ENCODE assay signal across 7 mouse cellular contexts in the genomic region with DNA sequence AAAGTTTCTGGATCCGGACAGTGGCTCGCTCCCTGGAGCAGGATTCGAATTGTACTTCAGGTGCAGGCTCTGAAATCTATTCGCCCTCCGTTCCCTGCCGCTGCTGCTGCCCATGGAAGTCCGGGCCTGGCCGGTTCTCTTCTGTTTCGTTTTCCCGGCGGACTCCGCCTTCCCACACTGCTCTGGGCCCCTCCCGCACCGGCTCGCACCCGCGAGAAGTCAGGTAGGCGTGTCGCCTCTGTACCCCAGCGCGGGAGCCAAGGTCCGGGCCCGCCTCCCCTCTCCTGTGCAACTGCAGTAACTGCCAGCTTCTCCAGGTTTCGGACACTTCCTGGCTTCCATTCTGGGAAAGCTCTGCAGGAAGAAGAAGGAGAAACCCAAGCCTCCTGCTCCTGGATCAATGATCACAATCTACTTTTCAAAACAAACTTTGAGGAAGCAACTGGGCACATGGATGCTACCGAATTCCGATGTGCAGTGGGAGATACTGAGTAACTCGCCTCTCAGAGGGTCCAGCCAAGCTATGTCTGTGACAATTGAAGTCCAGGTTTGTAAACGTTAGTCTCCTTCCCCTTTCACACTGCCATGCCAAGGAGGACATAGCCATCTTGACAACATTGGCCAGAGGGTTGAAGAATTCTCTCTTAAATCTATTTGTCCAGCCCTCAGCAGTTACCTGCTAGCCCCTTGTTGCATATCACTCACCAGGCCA. TPM values are rescaled to one million over a fixed set of nuclear protein-coding genes. Genes with fewer than 3 reads are reported as not detected.
A peak's percentile ranks its signal among the peaks of the same experiment; 100 is the strongest.
DNase-seq lines count a peak whose midpoint lies in the region; ATAC-seq and TF ChIP-seq lines count a peak whose summit lies in the region.

Gene Eif2ak2 (minus strand): TSS at position 173 of the 712 bp plus-strand sequence.

- TF ChIP-seq CTCF in small intestine, adult 2 months (IDR thresholded peaks at IDR 0.05; ENCODE audit: extremely low read depth, insufficient read length, insufficient replicate concordance, low read depth, low read length), result no peak

- peak; percentile 100 for ATAC-seq in intestine, embryonic 16.5 days

- intact Hi-C loops in left cerebral cortex, postnatal 36 days (cut with DNase I), result no loop called here

- peak within 1 kb of the TSS; percentile 71 for H3K4me3 ChIP-seq in embryonic facial prominence, embryonic 10.5 days
- H3K4me3 ChIP-seq in intestine, embryonic 16.5 days (ENCODE audit: low read length), result peak within 1 kb of the TSS; percentile 69
- peak within 1 kb of the TSS; percentile 68 for H3K4me3 ChIP-seq in midbrain, embryonic 10.5 days
- H3K4me3 ChIP-seq in small intestine, adult 2 months (ENCODE audit: low read depth, low read length), result peak within 1 kb of the TSS; percentile 78

- TF ChIP-seq POLR2A in small intestine, adult 2 months (IDR thresholded peaks at IDR 0.05; ENCODE audit: low read depth, low read length), result peak; percentile 90

- H3K27ac ChIP-seq in embryonic facial prominence, embryonic 10.5 days (replicated peaks), result peak within 1 kb of the TSS; percentile 86
- H3K27ac ChIP-seq in intestine, embryonic 16.5 days (ENCODE audit: low read length), result peak within 1 kb of the TSS; percentile 88
- peak within 1 kb of the TSS; percentile 84 for H3K27ac ChIP-seq in midbrain, embryonic 10.5 days (replicated peaks)
- peak within 1 kb of the TSS; percentile 89 for H3K27ac ChIP-seq in small intestine, adult 2 months (ENCODE audit: insufficient read depth, low read depth, low read length)

- no peaks in the 10 kb centered on the region for H3K9me3 ChIP-seq in embryonic facial prominence, embryonic 10.5 days
- H3K9me3 ChIP-seq in intestine, embryonic 16.5 days (ENCODE audit: control insufficient read depth, low read length), result no peaks in the 10 kb centered on the region
- H3K9me3 ChIP-seq in midbrain, embryonic 10.5 days (replicated peaks), result no peaks in the 10 kb centered on the region

- H3K4me1 ChIP-seq in embryonic facial prominence, embryonic 10.5 days, result peaks cover 18% of the 10 kb centered on the region
- peaks cover 8% of the 10 kb centered on the region for H3K4me1 ChIP-seq in intestine, embryonic 16.5 days (ENCODE audit: control insufficient read depth, insufficient read depth, low read length)
- H3K4me1 ChIP-seq in midbrain, embryonic 10.5 days, result peaks cover 17% of the 10 kb centered on the region
- peaks cover 3% of the 10 kb centered on the region; the same call in 1 of the 2 replicates for H3K4me1 ChIP-seq in small intestine, adult 2 months (ENCODE audit: control insufficient read depth, insufficient read depth, insufficient read length, low read length)

- H3K36me3 ChIP-seq in embryonic facial prominence, embryonic 10.5 days (replicated peaks), result peaks cover 7% of the 10 kb centered on the region
- no peaks in the 10 kb centered on the region for H3K36me3 ChIP-seq in intestine, embryonic 16.5 days (ENCODE audit: control insufficient read depth, insufficient read depth, low read length)
- H3K36me3 ChIP-seq in midbrain, embryonic 10.5 days, result 0 out of 2 replicates have a peak, but pooled peaks cover 3% of the 10 kb centered on the region
- H3K36me3 ChIP-seq in small intestine, adult 2 months (ENCODE audit: control insufficient read depth, insufficient read depth, low read length), result peaks cover 12% of the 10 kb centered on the region

- WGBS in embryonic facial prominence, embryonic 10.5 days, result 3% methylated on average over 28 of the region's 28 CpGs
- 1% methylated on average over 28 of the region's 28 CpGs for WGBS in intestine, embryonic 16.5 days
- WGBS in midbrain, embryonic 10.5 days, result 3% methylated on average over 28 of the region's 28 CpGs
- 1% methylated on average over 28 of the region's 28 CpGs for WGBS in small intestine, adult 2 months

- no peaks in the 10 kb centered on the region for H3K27me3 ChIP-seq in embryonic facial prominence, embryonic 10.5 days (replicated peaks; ENCODE audit: low read depth, poor library complexity, severe bottlenecking)
- H3K27me3 ChIP-seq in intestine, embryonic 16.5 days (replicated peaks; ENCODE audit: control insufficient read depth, insufficient read depth, low read length), result no peaks in the 10 kb centered on the region
- no peaks in the 10 kb centered on the region for H3K27me3 ChIP-seq in midbrain, embryonic 10.5 days (ENCODE audit: low read depth, poor library complexity, severe bottlenecking)
- no peaks in the 10 kb centered on the region for H3K27me3 ChIP-seq in small intestine, adult 2 months (ENCODE audit: control insufficient read depth, insufficient read depth, low read length)

- peak within 1 kb of the TSS; percentile 59 for H3K4me2 ChIP-seq in intestine, embryonic 16.5 days (ENCODE audit: low read depth, low read length)

- peak; percentile 94 for DNase-seq in adrenal gland, postnatal 10 days
- DNase-seq in embryonic facial prominence, embryonic 10.5 days (ENCODE audit: low spot score), result peak; percentile 90
- peak; percentile 73 to 86 for DNase-seq in gastrocnemius, postnatal 4 days (ENCODE audit: low spot score in 2 of 2)
- peak; percentile 38 to 51 for DNase-seq in left cerebral cortex, postnatal 36 days (ENCODE audit: low spot score in 2 of 2)
- peak; percentile 81 for DNase-seq in midbrain, embryonic 10.5 days (ENCODE audit: low spot score)

- H3K9ac ChIP-seq in intestine, embryonic 16.5 days (ENCODE audit: low read depth, low read length), result peak within 1 kb of the TSS; percentile 72

RNA-seq across cellular contexts. Expression of gene Eif2ak2, which starts in this region (rescaled TPM):
- total RNA-seq in adrenal gland, postnatal 10 days (2021), result 10 to 100 TPM; 16.5 to 27.6 TPM
- 6.0 and 7.6 TPM in 2 replicates for polyA plus RNA-seq in embryonic facial prominence, embryonic 10.5 days (2016; fragmentation: Nextera tagmentation; extraction: Ambion mirVana)
- total RNA-seq in gastrocnemius, postnatal 4 days (2021), result 10 to 100 TPM; 10.1 to 14.7 TPM
- polyA plus RNA-seq in intestine, embryonic 16.5 days (2015; fragmentation: Nextera tagmentation; extraction: Ambion mirVana), result 11.0 and 14.5 TPM in 2 replicates
- 1 to 10 TPM; 3.6 to 4.6 TPM for total RNA-seq in left cerebral cortex, postnatal 36 days (2021)
- 4.6 and 5.9 TPM in 2 replicates for polyA plus RNA-seq in midbrain, embryonic 10.5 days (2016; fragmentation: Nextera tagmentation; extraction: Ambion mirVana)
- 0.77 and 2.6 TPM in 2 replicates for polyA plus RNA-seq in small intestine, adult 2 months (2012; rRNA removed)

Comparison
In these comparisons a context has a peak if more than half of its experiments do, and no peak if none do; other contexts are left out.
1. Peak in every context shown above with its lines: DNase-seq, ATAC-seq, H3K4me3 ChIP-seq and H3K27ac ChIP-seq.